Mouse (Mus musculus) spleen, postnatal 14 days (tissue): ENCODE results near the gene Fam19a5.

Source experiments
- DNase-seq, 2 experiments: peaks; one replicate each; pipeline ENCODE4 v3.0.0; 2021 to 2022; ENCODE audit warnings: low spot score in 2 of 2

Fam19a5 gene

DNA sequence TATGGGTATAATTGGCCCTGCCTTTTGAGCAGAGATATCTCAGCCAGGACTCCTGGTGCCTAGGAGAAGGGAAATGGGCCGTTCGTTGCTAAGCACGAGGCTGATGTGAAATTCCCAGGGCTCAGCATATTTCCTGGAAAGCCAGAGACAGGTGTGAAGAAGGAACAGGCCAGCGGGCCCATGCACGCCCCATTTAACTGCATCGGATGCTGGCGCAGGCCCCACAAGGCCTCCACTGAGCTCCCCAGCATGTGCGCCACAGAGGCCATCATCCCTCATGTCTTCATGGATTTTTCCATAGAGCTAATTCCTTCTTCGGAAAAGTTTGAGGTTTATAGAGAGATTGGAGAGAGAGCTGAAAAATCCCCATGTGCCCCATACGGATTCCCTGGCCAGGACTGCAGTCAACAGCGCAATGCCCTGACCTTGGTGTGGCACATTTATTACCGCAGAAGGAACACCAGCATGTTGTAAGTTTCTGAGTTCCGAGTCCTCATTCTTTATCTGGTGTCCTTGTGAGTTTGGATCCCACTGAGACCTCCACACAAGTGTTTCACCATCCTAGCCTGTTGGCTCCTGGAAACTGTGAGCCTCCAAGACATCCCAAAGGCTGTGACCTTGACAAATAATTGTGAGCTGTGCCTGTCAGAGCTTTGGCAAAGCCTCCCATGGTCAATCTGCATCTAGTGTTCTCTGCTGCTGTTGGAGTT, 122.1 kb downstream of the Fam19a5 start:
- no peak for DNase-seq

DNA sequence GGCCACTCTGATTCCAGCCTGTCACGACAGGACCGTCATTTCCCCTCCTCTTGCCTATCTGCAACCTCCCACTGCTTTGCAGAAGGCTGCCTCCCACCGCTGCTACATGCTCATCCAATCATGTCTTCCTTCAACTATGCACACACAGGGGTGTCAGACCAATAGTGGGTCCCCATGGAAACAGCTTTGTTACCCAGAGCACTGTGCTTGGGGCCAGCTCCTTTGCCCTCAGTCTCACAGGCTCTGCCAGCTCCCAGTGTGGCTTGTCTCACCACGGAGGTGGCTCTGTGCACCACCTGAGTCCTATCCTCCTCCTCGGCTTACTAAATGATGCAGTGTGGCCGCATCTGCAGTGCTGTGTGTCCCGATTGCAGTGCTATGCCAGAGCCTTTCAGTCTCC, 123.3 kb downstream of the Fam19a5 start:
- DNase-seq: no peak

DNA sequence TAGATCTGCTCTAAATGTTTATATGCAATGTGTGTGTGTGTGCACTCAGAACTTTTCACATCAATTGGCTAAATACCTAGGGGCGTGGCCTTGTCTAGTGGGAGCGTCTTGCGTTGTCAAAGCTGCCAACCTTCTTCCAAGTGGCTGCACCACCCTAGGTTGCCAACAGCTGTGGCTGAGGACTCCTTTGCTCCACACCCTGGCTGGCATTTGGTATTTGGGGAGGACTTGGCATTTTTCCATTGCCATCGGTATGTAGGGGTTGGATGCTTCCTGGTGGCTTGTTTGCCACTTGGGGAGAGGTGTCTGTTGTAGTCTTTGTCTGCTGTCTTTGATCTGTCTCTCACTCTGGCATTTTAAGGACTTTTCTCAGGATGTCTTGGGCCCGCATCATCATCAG, 124.0 kb downstream of the Fam19a5 start:
- DNase-seq: no peak

DNA sequence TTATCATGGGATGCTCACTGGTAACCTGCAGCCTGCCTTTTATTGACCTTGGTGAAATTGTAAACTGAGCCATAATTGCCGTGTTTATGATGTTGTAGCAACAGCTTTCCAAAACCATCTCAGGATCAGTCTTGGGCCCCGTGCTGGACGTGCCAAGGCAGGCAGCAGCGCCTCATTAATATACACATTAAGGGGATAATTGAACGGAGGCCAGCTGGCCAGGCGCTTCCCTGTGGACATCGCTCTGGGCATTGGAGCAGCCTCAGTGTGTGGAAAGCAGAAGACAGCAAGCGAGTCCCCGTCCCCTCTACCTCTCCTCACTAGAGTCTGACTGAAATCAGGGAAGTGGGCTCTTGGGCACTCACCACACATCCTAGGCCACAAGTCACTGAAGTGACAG, 127.8 kb downstream of the Fam19a5 start:
- DNase-seq: no peak

DNA sequence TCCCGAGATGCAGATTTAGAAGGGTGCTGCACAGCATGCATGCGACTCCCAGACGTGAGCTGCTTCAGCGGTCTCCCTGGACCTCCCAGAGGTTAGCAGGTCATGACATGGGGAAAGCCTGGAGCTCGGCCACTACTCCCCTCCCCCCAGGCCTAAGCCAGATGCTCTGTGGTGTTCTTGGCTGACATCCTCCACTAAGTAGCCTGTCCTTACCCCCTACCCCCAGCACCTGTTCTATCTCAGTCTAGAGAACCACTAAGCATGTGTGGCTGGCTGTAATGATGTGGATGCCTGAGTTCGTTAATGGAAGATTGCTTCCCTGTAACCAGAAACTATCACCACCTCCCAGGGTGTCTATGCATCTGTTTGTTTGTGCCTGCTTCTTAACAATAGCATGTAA, 134.6 kb downstream of the Fam19a5 start:
- DNase-seq: no peak

DNA sequence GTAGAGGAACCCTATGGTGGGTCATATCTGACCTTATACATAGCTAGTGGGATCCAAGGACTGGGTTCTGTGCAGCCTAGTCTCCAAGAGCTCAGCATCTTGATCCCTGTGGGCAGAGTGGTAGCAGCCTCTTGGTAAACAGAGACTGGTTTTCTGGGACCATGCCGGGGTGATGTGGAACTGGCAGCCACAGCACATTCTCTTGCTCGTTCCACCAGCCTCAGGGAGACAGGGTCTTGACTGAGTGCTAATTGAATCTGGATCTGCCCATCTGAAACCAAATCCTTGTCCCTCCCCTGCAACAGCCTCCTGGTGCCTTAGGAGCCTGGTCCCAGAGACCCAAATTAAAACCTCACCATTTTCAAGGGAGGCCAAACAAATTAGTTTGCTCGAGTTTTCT, 138.3 kb downstream of the Fam19a5 start:
- no peak for DNase-seq

DNA sequence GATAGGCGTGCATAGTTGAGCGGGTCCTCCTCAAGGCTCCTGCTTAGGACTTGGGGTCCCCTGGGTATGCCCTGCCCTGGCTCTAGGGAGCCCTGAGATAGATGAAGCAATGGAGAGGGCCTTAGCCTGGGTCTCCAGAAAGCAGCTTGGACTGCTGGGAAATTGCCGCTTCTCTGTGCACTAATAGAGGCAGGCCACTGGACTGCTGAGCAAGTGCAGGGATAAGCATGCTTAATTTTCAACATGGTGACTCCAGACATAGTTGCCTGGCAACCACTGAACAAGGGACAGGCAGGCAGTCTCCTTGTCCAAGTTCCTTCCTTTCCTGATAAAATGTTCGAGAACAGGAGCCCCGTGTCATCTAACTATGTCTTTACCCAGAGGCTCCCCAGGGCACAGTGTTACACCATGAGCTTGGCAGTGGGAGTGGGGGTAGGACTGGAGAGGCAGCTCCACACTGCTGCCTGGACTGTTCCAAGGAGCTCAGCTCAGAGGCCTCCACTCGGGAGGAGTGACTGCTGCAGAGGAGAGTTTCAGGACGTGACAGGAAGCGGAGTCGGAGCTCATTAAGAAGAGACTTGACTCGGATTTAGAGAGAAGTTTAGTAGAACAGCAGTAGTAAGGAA, 142.4 kb downstream of the Fam19a5 start:
- no peak for DNase-seq

DNA sequence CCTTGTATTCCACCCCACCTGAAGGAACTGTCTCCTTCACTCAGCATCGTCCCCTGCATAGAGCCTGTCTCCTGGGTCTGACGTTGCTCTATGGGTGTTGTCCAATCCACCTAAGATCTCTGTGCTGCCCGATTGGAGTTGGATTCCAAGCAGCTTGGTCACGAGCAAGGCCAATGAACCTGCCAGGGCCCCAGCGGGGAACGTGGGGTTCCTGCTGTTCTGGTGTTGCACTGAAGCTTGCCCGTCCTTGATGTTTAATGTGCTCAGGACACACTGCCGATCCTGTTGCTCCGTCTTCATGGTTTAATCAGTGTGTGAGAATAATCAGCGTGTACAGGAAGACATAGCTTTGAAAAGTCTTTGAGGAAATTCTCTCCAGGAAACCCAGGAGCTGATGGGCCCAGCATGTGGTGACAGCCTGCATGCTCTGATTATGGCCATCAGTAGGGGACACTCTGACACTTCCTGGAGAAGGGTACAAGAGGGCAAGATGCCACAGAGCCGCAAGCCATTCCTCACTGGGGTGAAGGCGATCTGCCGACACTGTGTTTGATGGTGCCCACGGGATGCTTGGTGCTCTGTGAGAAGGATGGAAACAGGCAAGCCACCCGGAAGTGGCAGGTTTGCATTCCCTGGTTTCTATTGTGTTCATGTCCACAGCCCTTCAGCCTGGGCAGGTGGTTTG, 147.3 kb downstream of the Fam19a5 start:
- no peak for DNase-seq

DNA sequence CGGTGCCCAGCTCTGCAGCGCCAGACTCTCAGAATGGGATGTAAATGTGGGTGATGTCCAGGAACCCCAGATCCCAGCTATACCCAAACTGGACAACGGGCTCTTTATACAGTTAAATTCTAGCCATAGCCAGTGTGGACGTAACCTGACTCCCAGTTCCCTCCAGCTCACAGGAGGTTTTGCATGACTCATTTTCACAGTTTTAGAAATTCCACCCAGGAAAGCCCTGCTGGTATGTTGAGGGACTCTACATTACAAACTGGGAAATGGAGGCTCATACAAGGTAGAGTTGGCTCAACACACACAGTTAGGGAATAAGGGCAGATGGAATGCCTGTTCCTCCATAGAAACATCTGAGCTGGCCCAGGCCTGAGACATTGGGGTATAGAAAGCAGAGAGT, 147.9 kb downstream of the Fam19a5 start:
- DNase-seq: no peak

DNA sequence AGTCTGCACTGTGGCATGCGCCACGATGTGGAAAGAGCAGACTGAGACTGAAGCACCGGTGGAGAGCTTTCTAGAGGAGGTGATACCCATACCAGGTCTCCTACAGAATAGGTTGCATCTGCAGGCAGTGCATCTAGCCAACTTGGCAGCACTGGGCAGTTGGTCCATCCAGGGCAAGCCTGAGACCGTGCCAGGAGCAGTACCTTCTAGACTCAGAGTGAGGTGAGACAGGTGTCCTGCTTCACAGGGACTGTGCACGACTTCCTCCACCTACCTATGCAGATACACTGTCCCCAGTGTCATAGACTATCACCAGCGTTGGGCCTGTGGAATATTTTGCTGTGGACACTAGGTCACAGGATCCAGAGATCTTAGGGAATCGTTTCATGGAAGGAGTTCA, 148.3 kb downstream of the Fam19a5 start:
- DNase-seq: no peak

DNA sequence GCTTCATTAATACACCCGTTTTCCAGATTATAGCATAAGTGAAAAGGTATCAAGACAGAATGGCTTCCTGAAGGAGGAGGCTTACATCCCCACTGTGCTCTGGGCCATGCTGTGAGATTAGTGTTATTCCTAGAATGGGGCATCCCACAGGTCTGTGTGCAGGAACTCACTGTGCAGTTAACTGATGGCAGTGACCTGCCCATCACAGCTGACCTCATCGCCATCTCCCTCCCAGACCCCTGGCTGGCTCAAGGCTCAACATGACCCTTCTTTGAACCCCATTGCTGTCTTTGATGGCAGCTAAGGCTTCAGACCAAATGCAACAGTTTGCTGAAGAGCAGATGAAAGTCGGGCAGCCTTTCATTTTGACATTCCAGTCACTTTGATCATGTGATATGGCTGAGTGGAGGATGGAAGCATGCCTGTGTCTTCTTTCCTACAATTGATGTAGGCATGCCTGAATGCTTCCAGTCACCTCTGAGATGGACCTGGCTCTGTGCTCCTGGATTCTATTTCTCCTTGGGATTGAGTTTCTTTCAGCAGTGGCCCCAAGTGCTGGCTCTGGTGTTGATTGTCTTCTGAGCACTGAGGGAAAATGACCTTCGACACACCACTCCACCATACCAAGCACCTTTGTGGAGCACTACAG, 148.9 kb downstream of the Fam19a5 start:
- no peak for DNase-seq

DNA sequence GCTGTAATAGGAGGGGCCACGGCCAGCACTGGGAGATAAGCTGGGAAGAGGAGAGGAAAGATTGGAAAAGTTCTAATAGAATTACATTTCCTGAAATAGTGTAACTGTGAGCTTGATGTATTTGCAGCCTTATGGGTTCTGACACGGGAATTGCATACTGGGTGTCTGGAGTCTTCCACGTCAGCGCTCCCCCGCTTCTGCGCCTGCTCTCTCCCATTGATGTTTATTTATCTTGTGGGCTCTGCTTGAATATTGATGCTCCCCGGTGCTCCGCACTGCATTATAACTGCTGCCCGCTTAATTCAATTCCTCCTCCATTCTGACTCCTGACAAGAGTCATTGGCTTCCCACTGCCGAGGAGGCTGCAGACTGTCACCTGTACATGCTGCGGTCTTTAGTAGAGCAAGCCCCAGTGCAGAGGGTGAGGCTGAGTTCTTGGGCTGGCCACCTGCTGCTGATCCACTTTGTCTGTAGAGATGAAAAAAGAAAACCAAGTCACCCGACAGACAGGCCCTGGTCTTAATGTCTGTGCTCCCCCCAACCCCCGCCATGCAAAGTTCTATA, 153.4 kb downstream of the Fam19a5 start:
- no peak for DNase-seq

DNA sequence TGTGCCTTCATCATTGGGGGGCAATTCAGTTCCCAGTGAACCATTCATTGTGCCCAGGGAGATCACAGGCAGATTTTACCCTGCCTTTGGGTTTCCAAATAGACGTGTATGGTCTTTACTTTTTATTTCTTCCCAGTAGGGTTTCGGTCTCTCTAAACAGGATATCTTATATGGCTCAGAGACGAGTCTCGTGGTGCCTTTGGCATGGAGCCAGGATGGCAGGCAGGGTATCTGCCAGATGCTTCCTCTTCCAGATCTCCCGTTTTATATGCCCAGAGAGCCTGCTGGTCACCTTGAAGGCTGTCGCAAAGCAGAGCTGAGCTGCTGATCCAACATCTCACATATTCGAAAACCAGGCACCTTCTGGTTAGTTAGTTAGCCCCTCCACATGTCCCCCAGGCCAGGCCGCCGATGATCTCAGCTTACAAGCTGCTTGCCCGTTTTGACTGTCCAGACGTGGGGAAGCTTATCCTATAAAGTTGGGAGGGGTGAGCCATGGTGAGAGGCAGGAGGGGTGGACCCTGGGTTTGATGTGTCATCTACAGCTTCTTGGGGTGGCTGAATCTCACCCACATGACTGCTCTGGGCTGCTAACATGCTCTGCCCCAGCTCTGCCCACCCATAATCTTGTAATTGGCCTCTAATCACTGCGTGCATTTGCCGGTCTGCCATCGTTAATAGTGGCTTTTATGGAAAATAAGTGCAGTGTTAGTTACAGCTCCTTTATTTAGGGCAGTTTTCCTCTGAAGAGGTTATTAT, 154.6 kb downstream of the Fam19a5 start:
- DNase-seq: no peak

DNA sequence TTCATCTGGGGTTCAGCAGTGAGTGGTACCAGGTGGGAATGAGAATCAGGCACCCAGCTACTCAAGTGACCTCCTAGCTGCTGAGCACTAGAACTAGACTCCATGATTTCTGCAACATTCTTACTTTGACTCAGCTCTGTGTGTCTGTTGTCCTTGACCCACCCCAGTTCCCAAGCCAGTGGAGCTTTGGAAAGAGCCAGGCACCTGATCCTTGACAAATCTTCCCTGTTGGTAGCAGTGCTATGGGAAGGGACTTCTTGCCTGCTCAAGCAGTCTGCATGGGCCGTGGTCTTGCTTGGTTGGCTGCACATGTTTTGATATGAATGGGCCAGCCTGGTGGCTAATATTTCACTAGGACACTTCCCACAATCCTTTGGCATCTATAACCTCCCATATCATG, 158.7 kb downstream of the Fam19a5 start:
- DNase-seq: no peak

DNA sequence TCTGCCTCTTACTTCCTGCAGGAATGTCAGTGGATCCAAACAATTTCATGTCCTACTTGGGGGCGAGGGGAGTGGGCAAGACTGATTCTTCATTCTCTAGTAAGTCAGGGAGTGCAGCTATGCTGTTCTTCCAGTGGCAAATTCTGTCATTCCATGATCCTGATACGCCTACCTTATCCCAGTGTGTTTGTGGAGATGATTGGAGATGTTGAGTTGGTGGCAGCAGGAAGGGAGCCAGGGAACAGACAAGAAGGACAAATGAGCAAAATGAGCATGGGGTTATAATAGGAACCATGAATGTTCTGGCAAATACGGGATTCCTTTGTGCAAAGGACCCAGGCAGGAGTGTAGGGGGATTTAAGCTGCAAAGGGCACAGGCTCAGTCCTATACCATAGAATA, 159.2 kb downstream of the Fam19a5 start:
- DNase-seq: no peak

DNA sequence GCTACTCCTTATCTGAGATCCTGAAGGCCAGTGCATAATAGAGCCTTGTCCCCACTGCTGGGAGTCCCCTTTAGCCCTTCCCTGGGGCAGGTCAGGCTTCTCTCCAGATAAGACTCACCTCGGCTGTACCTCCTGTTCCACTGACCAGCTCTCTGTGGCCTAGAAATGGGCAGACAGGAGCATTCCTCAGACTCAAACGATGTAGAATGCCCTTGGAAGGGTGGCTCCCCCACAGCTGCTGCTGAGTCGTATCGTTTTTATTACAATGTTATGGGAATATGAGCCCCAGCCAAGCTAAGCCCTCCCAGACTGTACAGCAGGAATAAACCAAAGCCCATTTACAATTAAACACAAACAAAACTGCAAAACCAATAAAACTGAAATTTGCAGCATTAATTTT, 167.7 kb downstream of the Fam19a5 start:
- no peak for DNase-seq

DNA sequence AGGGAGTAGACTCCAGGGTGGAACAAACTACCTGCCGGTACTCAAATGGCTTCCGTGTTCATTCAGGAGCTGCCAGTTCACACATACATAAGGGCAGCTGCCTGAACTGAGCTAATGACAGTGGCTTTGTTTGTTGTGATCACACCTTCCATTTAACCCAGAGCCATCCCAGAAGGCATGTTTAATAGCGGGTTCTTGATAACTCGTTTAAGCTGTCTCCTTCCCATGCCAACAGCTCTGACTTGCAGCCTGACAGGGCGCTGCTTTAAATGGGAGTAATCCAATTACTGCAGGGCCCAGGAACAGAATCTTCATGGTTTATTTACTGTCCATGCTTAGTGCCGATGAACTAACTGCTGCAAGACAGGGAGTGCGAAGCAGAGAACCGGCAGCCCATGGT, 168.1 kb downstream of the Fam19a5 start:
- DNase-seq: no peak

DNA sequence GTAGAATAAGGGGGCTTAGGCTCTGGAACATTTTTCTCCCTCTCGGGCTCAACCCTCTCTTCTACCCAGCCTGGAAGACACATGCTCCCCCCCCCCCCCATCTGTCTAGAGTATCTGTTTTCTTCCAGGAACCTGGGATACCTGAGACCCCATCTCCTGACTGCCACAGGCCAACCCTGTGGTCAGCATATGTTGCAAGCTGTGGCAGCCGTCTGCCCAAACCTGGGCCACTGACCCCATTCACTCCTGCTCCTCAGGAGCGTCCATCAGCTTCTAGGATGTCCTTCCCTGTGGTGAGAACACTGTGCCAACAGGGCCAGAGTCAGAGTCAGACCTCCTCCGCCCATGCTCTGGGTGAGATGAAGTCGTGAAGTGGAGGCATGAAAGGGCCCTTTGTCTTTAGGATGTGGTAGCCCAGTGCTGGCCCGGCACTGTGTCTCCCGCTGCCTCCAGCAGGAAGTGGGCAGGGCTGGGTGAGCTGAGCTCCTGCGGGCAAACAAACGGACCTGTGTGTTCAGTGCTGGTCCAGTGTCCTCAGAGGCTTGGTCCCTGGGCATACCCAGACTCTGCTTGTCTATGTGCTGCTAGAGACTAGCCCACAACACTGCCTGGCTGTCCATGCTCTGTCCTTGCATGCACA, 171.1 kb downstream of the Fam19a5 start:
- no peak for DNase-seq

DNA sequence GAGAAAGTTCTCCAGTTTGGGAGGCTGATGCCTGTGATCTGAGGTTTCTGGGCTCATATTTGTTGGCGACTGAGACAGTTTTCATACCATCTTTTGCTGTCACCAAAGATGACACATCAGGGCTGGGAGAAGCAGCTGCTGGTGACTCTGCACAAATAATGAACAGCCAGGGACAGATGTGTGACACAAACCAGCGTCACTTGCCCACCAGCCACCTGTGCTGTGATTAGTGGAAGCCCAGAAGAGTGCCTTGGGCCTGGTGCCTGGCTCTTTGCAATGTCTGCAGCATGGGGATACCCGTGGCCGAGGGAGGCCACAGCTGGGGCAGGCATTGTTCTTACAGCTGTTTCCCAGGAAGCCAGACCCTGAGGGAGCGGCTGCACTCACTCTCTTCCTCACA, 173.0 kb downstream of the Fam19a5 start:
- no peak for DNase-seq

DNA sequence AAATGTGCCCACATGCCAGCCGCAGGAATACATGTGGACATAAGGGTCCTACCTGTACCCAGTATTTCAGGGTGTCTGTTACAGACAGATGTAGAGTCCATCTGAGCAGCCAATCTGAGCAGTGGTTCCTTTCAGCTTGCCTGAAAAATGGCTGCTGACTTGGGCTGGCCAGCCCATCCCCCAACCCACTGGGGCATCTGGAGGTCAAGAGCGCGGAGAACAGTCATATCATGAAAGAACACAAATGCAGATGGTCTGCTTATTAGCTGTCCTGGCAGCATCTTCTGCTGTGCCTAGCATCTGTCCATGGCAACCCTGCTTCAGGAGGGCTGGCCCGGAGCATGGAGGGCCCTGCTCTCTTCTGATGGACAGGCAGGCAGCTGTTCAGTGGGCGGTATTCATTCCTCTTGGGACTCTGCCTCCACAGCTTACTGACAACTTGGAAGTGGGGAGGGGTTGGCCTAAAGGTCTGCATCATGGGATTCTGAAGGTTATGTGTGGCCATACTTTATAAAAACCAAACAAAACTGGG, 179.4 kb downstream of the Fam19a5 start:
- no peak for DNase-seq

DNA sequence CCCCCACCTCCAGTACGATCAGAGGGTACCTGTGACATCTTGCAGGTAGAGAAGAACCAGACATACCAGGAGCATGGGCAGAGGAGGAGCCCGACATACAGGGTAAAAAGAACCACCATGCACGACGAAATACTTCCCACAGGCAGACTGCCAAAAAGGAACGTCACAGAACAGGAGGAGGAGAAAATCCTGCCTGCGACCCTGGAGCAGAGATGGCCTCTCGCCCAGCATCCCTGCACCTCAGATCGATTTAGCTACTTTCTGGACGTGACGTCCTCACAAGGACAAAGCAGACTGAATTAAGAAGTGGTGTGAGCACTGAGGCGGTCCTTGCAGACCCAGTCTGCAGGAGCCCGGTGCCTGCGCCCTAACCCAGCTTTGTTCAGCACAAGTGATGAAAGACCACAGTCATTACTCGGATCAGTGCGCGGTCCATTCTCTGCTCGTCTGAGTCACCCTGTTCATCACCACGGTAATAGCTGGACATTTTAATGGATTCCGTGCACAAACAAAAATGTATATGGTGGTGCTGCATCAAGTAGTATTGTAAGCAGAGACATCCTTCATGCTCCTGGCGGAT, 182.6 kb downstream of the Fam19a5 start:
- DNase-seq: no peak
